Mouse (Mus musculus): ENCODE results near the gene Entpd3.

Gene Entpd3

GRCm38 (mm10) chr9:120541411-120541810, 1.8 kb downstream of the Entpd3 start:
- no peak for DNase-seq (ENCODE audit: low spot score)

- no peak for DNase-seq (ENCODE audit: low spot score)
Measured at GRCm38 (mm10) chr9:120542241-120542640, 2.6 kb downstream of the Entpd3 start.

GRCm38 (mm10) chr9:120545994-120546393, 6.4 kb downstream of the Entpd3 start:
- DNase-seq (ENCODE audit: low spot score): no peak

- no peak for DNase-seq (ENCODE audit: low spot score)
Measured at GRCm38 (mm10) chr9:120546482-120546881, 6.9 kb downstream of the Entpd3 start.

GRCm38 (mm10) chr9:120547026-120547668, 7.5 kb downstream of the Entpd3 start:
- DNase-seq (ENCODE audit: low spot score): no peak

- DNase-seq (ENCODE audit: low spot score): no peak
Measured at GRCm38 (mm10) chr9:120550778-120551177, 11.2 kb downstream of the Entpd3 start.

- DNase-seq (ENCODE audit: low spot score): no peak
Measured at GRCm38 (mm10) chr9:120563590-120563989, 24.0 kb downstream of the Entpd3 start.

- DNase-seq (ENCODE audit: low spot score): no peak
Measured at GRCm38 (mm10) chr9:120564247-120564646, 24.6 kb downstream of the Entpd3 start.

- no peak for DNase-seq (ENCODE audit: low spot score)
Measured at GRCm38 (mm10) chr9:120566384-120566783, 26.8 kb downstream of the Entpd3 start.

- no peak for DNase-seq (ENCODE audit: low spot score)
Measured at GRCm38 (mm10) chr9:120568917-120569316, 29.3 kb downstream of the Entpd3 start.

GRCm38 (mm10) chr9:120569721-120570333, 30.2 kb downstream of the Entpd3 start:
- no peak for DNase-seq (ENCODE audit: low spot score)

- no peak for DNase-seq (ENCODE audit: low spot score)
Measured at GRCm38 (mm10) chr9:120570334-120570725, 30.7 kb downstream of the Entpd3 start.

- DNase-seq (ENCODE audit: low spot score): peak; percentile 98
Measured at GRCm38 (mm10) chr9:120570741-120571592, 31.3 kb downstream of the Entpd3 start, which contains the start of gene Rpl14. TSS of gene Rpl14 (plus strand) at chr9:120571444.

- DNase-seq (ENCODE audit: low spot score): no peak
Measured at GRCm38 (mm10) chr9:120571593-120572385, 32.2 kb downstream of the Entpd3 start.

GRCm38 (mm10) chr9:120575748-120576661, 36.4 kb downstream of the Entpd3 start:
- no peak for DNase-seq (ENCODE audit: low spot score)

- no peak for DNase-seq (ENCODE audit: low spot score)
Measured at GRCm38 (mm10) chr9:120576662-120577013, 37.0 kb downstream of the Entpd3 start.

GRCm38 (mm10) chr9:120577133-120577651, 37.6 kb downstream of the Entpd3 start:
- DNase-seq (ENCODE audit: low spot score): peak; percentile 90

GRCm38 (mm10) chr9:120577706-120578405, 38.2 kb downstream of the Entpd3 start:
- no peak for DNase-seq (ENCODE audit: low spot score)

GRCm38 (mm10) chr9:120578701-120579100, 39.1 kb downstream of the Entpd3 start:
- no peak for DNase-seq (ENCODE audit: low spot score)

- no peak for DNase-seq (ENCODE audit: low spot score)
Measured at GRCm38 (mm10) chr9:120579808-120580207, 40.2 kb downstream of the Entpd3 start.
